Comparison of ENCODE assay signal across 10 mouse cellular contexts in the genomic region with DNA sequence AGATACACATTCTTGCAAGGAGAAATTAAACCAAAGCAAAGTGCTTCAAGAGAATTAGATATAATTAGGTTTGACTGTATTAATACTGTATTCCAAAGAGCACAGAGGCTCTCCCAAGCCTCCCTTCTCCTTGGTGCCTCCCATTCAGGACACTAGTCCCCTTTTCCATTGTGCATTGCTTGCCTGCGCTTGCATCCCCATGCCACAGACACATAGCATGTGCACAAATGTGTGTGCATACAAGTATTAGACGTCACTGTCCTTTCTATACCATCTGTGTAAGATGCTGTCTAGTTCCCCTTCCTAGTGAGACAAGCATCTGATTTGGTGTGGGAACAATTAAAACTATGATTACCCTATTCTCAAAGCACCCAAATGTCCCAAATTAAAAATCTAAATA. TPM values are rescaled to one million over a fixed set of nuclear protein-coding genes. Genes with fewer than 3 reads are reported as not detected.
DNase-seq lines count a peak whose midpoint lies in the region; ATAC-seq and TF ChIP-seq lines count a peak whose summit lies in the region.
"Had no signal": no experiment of that assay in that cellular context is flagged by ENCODE, and none has a peak within 500 bp of the region (broad histone marks: within the 10 kb centered on the region; RNA-seq: fewer than 3 reads in every experiment).

No protein-coding gene starts in this region.

- H3K27me3 ChIP-seq in MEL (ENCODE audit: control insufficient read depth in 1 of 2, insufficient read depth in 2 of 2, low read length in 2 of 2), result no peaks in the 10 kb centered on the region
- no peaks in the 10 kb centered on the region for H3K27me3 ChIP-seq in hindbrain, embryonic 10.5 days (ENCODE audit: insufficient read depth, poor library complexity, severe bottlenecking)
- no peaks in the 10 kb centered on the region for H3K27me3 ChIP-seq in midbrain, embryonic 11.5 days (ENCODE audit: control insufficient read depth, insufficient read depth, low read length)
- H3K27me3 ChIP-seq: Patski had no signal

- DNase-seq in 3T3-L1 (ENCODE audit: low read depth, low spot score) (peak; percentile 9), MEL (ENCODE audit: low read depth, low spot score) (peak; percentile 28), adipocyte (ENCODE audit: low spot score) (no peak)
- no peak for DNase-seq in hindbrain, embryonic 10.5 days (ENCODE audit: low spot score)
- DNase-seq in midbrain, embryonic 11.5 days (ENCODE audit: low spot score, missing footprints), result no peak
- no peak for DNase-seq in layer of hippocampus, postnatal 25 days (ENCODE audit: extremely low spot score in 1 of 2, low spot score in 1 of 2)
- DNase-seq in adrenal gland, adult 8-10 months, result no peak
- DNase-seq: heart, postnatal 4 days; thymus, postnatal 25 days had no signal

- no peak for TF ChIP-seq RAD21 in MEL (IDR thresholded peaks at IDR 0.05; ENCODE audit: low read depth, low read length)

- peaks cover 33% of the 10 kb centered on the region for H3K79me2 ChIP-seq in MEL (ENCODE audit: control insufficient read depth, insufficient read depth, low read length, poor library complexity)

- TF ChIP-seq POLR2A in MEL (IDR thresholded peaks at IDR 0.05; ENCODE audit: control insufficient read depth in 1 of 2, insufficient read depth in 1 of 2, low read depth in 1 of 2, low read length in 2 of 2, poor library complexity in 1 of 2), result no peak

- H3K4me1 ChIP-seq in MEL (ENCODE audit: control insufficient read depth in 1 of 2, insufficient read depth in 2 of 2, low read length in 2 of 2), result peaks cover 15 to 29% of the 10 kb centered on the region in 2 experiments
- peaks cover 30% of the 10 kb centered on the region for H3K4me1 ChIP-seq in hindbrain, embryonic 10.5 days (replicated peaks)
- H3K4me1 ChIP-seq in midbrain, embryonic 11.5 days (ENCODE audit: control insufficient read depth, insufficient read depth, low read length), result peaks cover 12% of the 10 kb centered on the region; the same call in 1 of the 2 replicates

- H3K4me2 ChIP-seq in midbrain, embryonic 11.5 days, result peak overlapping the region; percentile 64

- no peak overlapping the region; the same call in 1 of the 2 replicates for H3K27ac ChIP-seq in MEL (ENCODE audit: control insufficient read depth, low read depth, low read length)
- H3K27ac ChIP-seq in hindbrain, embryonic 10.5 days, result peak overlapping the region; percentile 98
- H3K27ac ChIP-seq in midbrain, embryonic 11.5 days (ENCODE audit: low read depth, low read length), result no peak overlapping the region

- ATAC-seq in midbrain, embryonic 11.5 days (ENCODE audit: low FRiP score), result no peak
- ATAC-seq: Patski had no signal

- H3K36me3 ChIP-seq in MEL (ENCODE audit: control insufficient read depth in 1 of 2, insufficient read depth in 2 of 2, low read length in 2 of 2), result peaks cover 0 to 43% of the 10 kb centered on the region in 2 experiments; a peak in 2 of 4 replicates
- no peaks in the 10 kb centered on the region for H3K36me3 ChIP-seq in hindbrain, embryonic 10.5 days
- H3K36me3 ChIP-seq in midbrain, embryonic 11.5 days (ENCODE audit: control insufficient read depth, insufficient read depth, low read length), result no peaks in the 10 kb centered on the region

- H3K9me3 ChIP-seq in MEL (replicated peaks; ENCODE audit: insufficient read depth, low read length), result no peaks in the 10 kb centered on the region
- no peaks in the 10 kb centered on the region for H3K9me3 ChIP-seq in hindbrain, embryonic 10.5 days
- H3K9me3 ChIP-seq in midbrain, embryonic 11.5 days (ENCODE audit: control insufficient read depth, low read length), result no peaks in the 10 kb centered on the region

- WGBS in hindbrain, embryonic 10.5 days, result 56% methylated on average over 2 of the region's 2 CpGs
- WGBS in midbrain, embryonic 11.5 days, result 40% methylated on average over 2 of the region's 2 CpGs

- H3K4me3 ChIP-seq in MEL (ENCODE audit: control insufficient read depth in 1 of 2, insufficient read depth in 1 of 2, low read depth in 2 of 2, low read length in 2 of 2), result peak overlapping the region in 1 of 2 experiments; percentile 23; a peak in 3 of 4 replicates
- peak overlapping the region; percentile 85 for H3K4me3 ChIP-seq in hindbrain, embryonic 10.5 days
- peak overlapping the region; percentile 80 for H3K4me3 ChIP-seq in midbrain, embryonic 11.5 days (ENCODE audit: low read depth, low read length)

- TF ChIP-seq CTCF in MEL (IDR thresholded peaks at IDR 0.05 in 2 of 3, conservative IDR thresholded peaks at IDR 0.05 in 1 of 3; ENCODE audit: control insufficient read depth in 1 of 3, insufficient read depth in 1 of 3, low read depth in 2 of 3, low read length in 3 of 3, poor library complexity in 1 of 3, severe bottlenecking in 1 of 3), result no peak

- H3K9ac ChIP-seq in MEL (ENCODE audit: control insufficient read depth, low read depth, low read length, poor library complexity, severe bottlenecking), result peak overlapping the region; percentile 14; the same call in 1 of the 2 replicates
- peak overlapping the region; percentile 94 for H3K9ac ChIP-seq in midbrain, embryonic 11.5 days (ENCODE audit: low read length)

- no peak for TF ChIP-seq EP300 in MEL (IDR thresholded peaks at IDR 0.05; ENCODE audit: low read depth in 1 of 2, low read length in 2 of 2)

TF ChIP-seq in MEL, 35 proteins besides CTCF, POLR2A, EP300 and RAD21:
- no peak for TF ChIP-seq KAT2A (conservative IDR thresholded peaks at IDR 0.05; ENCODE audit: low read depth, low read length)
- TF ChIP-seq MEF2A (IDR thresholded peaks at IDR 0.05; ENCODE audit: extremely low read depth, insufficient replicate concordance, low read depth, low read length, poor library complexity, severe bottlenecking), result no peak
- no peak for TF ChIP-seq RCOR1 (IDR thresholded peaks at IDR 0.05; ENCODE audit: low read depth, low read length)
- no peak for TF ChIP-seq NRF1 (IDR thresholded peaks at IDR 0.05; ENCODE audit: insufficient read depth, low read depth, low read length, poor library complexity, severe bottlenecking)
- TF ChIP-seq ELF1 (IDR thresholded peaks at IDR 0.05; ENCODE audit: low read depth, low read length), result no peak
- TF ChIP-seq CHD2 (IDR thresholded peaks at IDR 0.05; ENCODE audit: low read length), result no peak
- TF ChIP-seq HCFC1 (IDR thresholded peaks at IDR 0.05; ENCODE audit: low read depth, low read length), result no peak
- no peak for TF ChIP-seq POLR2AphosphoS2 (IDR thresholded peaks at IDR 0.05; ENCODE audit: low read length)
- TF ChIP-seq SIN3A (IDR thresholded peaks at IDR 0.05; ENCODE audit: low read length), result no peak; the same call in 1 of the 2 replicates
- TF ChIP-seq NELFE (IDR thresholded peaks at IDR 0.05; ENCODE audit: low read depth, low read length), result no peak
- no peak for TF ChIP-seq BHLHE40 (IDR thresholded peaks at IDR 0.05; ENCODE audit: borderline replicate concordance, low read depth, low read length)
- no peak; the same call in 1 of the 2 replicates for TF ChIP-seq MXI1 (IDR thresholded peaks at IDR 0.05; ENCODE audit: low read depth, low read length)
- no peak for TF ChIP-seq GABPA (IDR thresholded peaks at IDR 0.05; ENCODE audit: low read depth, low read length)
- no peak for TF ChIP-seq USF2 (IDR thresholded peaks at IDR 0.05; ENCODE audit: borderline replicate concordance in 1 of 2, insufficient read depth in 1 of 2, low read depth in 1 of 2, low read length in 2 of 2)
- TF ChIP-seq ZKSCAN1 (IDR thresholded peaks at IDR 0.05; ENCODE audit: low read depth, low read length), result no peak

RNA-seq across cellular contexts. Expression of a gene that starts 2.0 kb away (rescaled TPM):
- total RNA-seq in MEL (2012; rRNA removed), result 15.2 and 15.7 TPM in 2 replicates
- 100 to 1,000 TPM in 1 of 2 experiments, 10 to 100 TPM in 1; 34.1 to 154 TPM for polyA plus RNA-seq in MEL (2012; ENCODE audit: insufficient read depth in 1 of 2, insufficient read length in 2 of 2, low read depth in 1 of 2, low replicate concordance in 2 of 2, missing spikeins in 1 of 2)
- polyA plus RNA-seq in hindbrain, embryonic 10.5 days (2016; fragmentation: Nextera tagmentation; extraction: Ambion mirVana), result 32.9 and 40.4 TPM in 2 replicates
- 73.7 and 83.0 TPM in 2 replicates for polyA plus RNA-seq in midbrain, embryonic 11.5 days (2014; fragmentation: Nextera tagmentation; extraction: Ambion mirVana)
- total RNA-seq in layer of hippocampus, postnatal 25 days (2021), result 10 to 100 TPM; 38.3 to 38.9 TPM
- 100 to 1,000 TPM; 295 to 379 (median 319) TPM for total RNA-seq in adrenal gland, adult 8-10 months (2022)

Comparison
In these comparisons a context has a peak if more than half of its experiments do, and no peak if none do; other contexts are left out.
1. DNase-seq: peak in 3T3-L1 (single experiment) and MEL (single experiment); none in hindbrain, embryonic 10.5 days (single experiment), midbrain, embryonic 11.5 days (single experiment), adipocyte (single experiment), layer of hippocampus, postnatal 25 days (0 of 2) and adrenal gland, adult 8-10 months (single experiment).
2. RNA of a gene that starts 2.0 kb away (total RNA-seq): 295 to 379 TPM in adrenal gland, adult 8-10 months; 38.3 to 38.9 TPM in layer of hippocampus, postnatal 25 days and 15.2 to 15.7 TPM in MEL; every median in the first group is over 4 times any median in the second.